ENCODE assay signal across 8 mouse cellular contexts in the genomic region with DNA sequence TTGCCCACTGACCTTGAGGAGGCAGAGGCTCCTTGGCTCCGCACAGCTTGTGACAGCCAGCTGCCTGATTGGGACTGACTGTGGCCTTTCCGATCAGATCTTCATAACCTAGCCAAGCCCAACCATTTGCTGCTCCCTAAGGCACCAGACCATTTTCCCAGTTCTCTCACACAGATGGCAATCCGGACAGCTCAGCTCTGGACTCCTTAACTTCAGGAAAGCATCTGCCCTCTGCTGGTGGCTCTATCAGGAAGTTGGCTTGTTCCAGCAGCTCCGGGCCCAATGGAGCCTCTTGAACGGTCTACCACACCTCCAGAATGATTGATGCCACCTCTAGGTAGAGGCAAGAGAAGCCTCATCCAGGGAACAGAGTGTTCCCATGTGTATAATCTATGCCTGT. TPM values are rescaled to one million over a fixed set of nuclear protein-coding genes. Genes with fewer than 3 reads are reported as not detected.
DNase-seq lines count a peak whose midpoint lies in the region; ATAC-seq and TF ChIP-seq lines count a peak whose summit lies in the region.

No protein-coding gene starts in this region.

- no peak for ATAC-seq in liver, embryonic 11.5 days (replicated peaks; ENCODE audit: low FRiP score)
- ATAC-seq in kidney, embryonic 15.5 days (replicated peaks; ENCODE audit: low FRiP score): peak; percentile 59
- peak; percentile 74 for ATAC-seq in limb, embryonic 14.5 days (ENCODE audit: low FRiP score, low read depth)
- ATAC-seq in granulocyte monocyte progenitor cell, adult 5-6 weeks (replicated peaks; ENCODE audit: poor library complexity, severe bottlenecking): no peak

- no peaks in the 10 kb centered on the region for H3K9me3 ChIP-seq in liver, embryonic 11.5 days (ENCODE audit: control insufficient read depth, low read length)
- no peaks in the 10 kb centered on the region for H3K9me3 ChIP-seq in kidney, embryonic 15.5 days (replicated peaks)
- no peaks in the 10 kb centered on the region for H3K9me3 ChIP-seq in limb, embryonic 14.5 days (ENCODE audit: control insufficient read depth, low read length)

- no peak overlapping the region for H3K27ac ChIP-seq in liver, embryonic 11.5 days (ENCODE audit: low read depth, low read length)
- H3K27ac ChIP-seq in cortical plate, adult 2 months (ENCODE audit: insufficient read depth, low read length): no peak overlapping the region
- no peak overlapping the region for H3K27ac ChIP-seq in kidney, embryonic 15.5 days
- H3K27ac ChIP-seq in limb, embryonic 14.5 days (replicated peaks; ENCODE audit: low read depth, low read length): no peak overlapping the region

- TF ChIP-seq CTCF in cortical plate, adult 2 months (IDR thresholded peaks at IDR 0.05; ENCODE audit: extremely low read depth, insufficient read depth, low read length): peak; percentile 70

- WGBS in liver, embryonic 11.5 days: 37% methylated on average over 5 of the region's 5 CpGs
- 10% methylated on average over 5 of the region's 5 CpGs for WGBS in kidney, embryonic 15.5 days
- 27% methylated on average over 5 of the region's 5 CpGs for WGBS in limb, embryonic 14.5 days

- H3K4me3 ChIP-seq in liver, embryonic 11.5 days (ENCODE audit: low read depth, low read length): no peak overlapping the region
- no peak overlapping the region for H3K4me3 ChIP-seq in cortical plate, adult 2 months (ENCODE audit: insufficient read depth, low read length)
- no peak overlapping the region for H3K4me3 ChIP-seq in kidney, embryonic 15.5 days (replicated peaks)
- no peak overlapping the region for H3K4me3 ChIP-seq in limb, embryonic 14.5 days (replicated peaks; ENCODE audit: low read length)

- H3K27me3 ChIP-seq in liver, embryonic 11.5 days (replicated peaks; ENCODE audit: control insufficient read depth, insufficient read depth, low read length): no peaks in the 10 kb centered on the region
- no peaks in the 10 kb centered on the region for H3K27me3 ChIP-seq in kidney, embryonic 15.5 days
- no peaks in the 10 kb centered on the region for H3K27me3 ChIP-seq in limb, embryonic 14.5 days (ENCODE audit: control insufficient read depth, insufficient read depth, low read length)

- peaks cover 12% of the 10 kb centered on the region for H3K4me1 ChIP-seq in liver, embryonic 11.5 days (replicated peaks; ENCODE audit: control insufficient read depth, insufficient read depth, low read length)
- no peaks in the 10 kb centered on the region for H3K4me1 ChIP-seq in cortical plate, adult 2 months (ENCODE audit: control insufficient read depth, insufficient read depth, low read length)
- H3K4me1 ChIP-seq in kidney, embryonic 15.5 days: peaks cover 29% of the 10 kb centered on the region
- 0 out of 2 replicates have a peak, but pooled peaks cover 4% of the 10 kb centered on the region for H3K4me1 ChIP-seq in limb, embryonic 14.5 days (ENCODE audit: control insufficient read depth, insufficient read depth, low read length)

- no peaks in the 10 kb centered on the region for H3K36me3 ChIP-seq in liver, embryonic 11.5 days (ENCODE audit: control insufficient read depth, insufficient read depth, low read length)
- no peaks in the 10 kb centered on the region for H3K36me3 ChIP-seq in kidney, embryonic 15.5 days
- H3K36me3 ChIP-seq in limb, embryonic 14.5 days (ENCODE audit: control insufficient read depth, insufficient read depth, low read length): no peaks in the 10 kb centered on the region

- H3K9ac ChIP-seq in liver, embryonic 11.5 days (ENCODE audit: low read depth, low read length): no peak overlapping the region
- no peak overlapping the region for H3K9ac ChIP-seq in kidney, embryonic 15.5 days
- no peak overlapping the region for H3K9ac ChIP-seq in limb, embryonic 14.5 days (ENCODE audit: low read depth, low read length, severe bottlenecking)

- peak; percentile 53 for DNase-seq in liver
- no peak for DNase-seq in liver, embryonic 11.5 days (ENCODE audit: low spot score)
- DNase-seq in heart, adult 9 months (ENCODE audit: low spot score in 2 of 2): peak; percentile 24 to 57
- peak; percentile 84 for DNase-seq in limb, embryonic 14.5 days (ENCODE audit: low spot score)
- peak; percentile 55 for DNase-seq in ovary, postnatal 36 days (ENCODE audit: low spot score)

- TF ChIP-seq POLR2A in cortical plate, adult 2 months (IDR thresholded peaks at IDR 0.05; ENCODE audit: extremely low read depth, insufficient read depth, low read length): no peak
- no peak for TF ChIP-seq POLR2A in limb, embryonic 14.5 days (IDR thresholded peaks at IDR 0.05; ENCODE audit: borderline replicate concordance, extremely low read depth, insufficient read depth, insufficient read length)

- no peak overlapping the region for H3K4me2 ChIP-seq in liver, embryonic 11.5 days
- no peak overlapping the region for H3K4me2 ChIP-seq in kidney, embryonic 15.5 days
- H3K4me2 ChIP-seq in limb, embryonic 14.5 days (replicated peaks; ENCODE audit: low read depth, low read length, severe bottlenecking): no peak overlapping the region

RNA-seq across cellular contexts. Expression of a gene that starts 21.6 kb away (rescaled TPM):
- 43.9 and 45.4 TPM in 2 replicates for polyA plus RNA-seq in liver, embryonic 11.5 days (2014; fragmentation: Nextera tagmentation; extraction: Ambion mirVana)
- polyA plus RNA-seq in cortical plate, adult 2 months (2012; rRNA removed): 16.3 and 17.2 TPM in 2 replicates
- 38.5 and 39.2 TPM in 2 replicates for polyA plus RNA-seq in kidney, embryonic 15.5 days (2015; fragmentation: Nextera tagmentation; extraction: Ambion mirVana)
- 46.2 and 47.4 TPM in 2 replicates for polyA plus RNA-seq in limb, embryonic 14.5 days (2012; rRNA removed)
- 51.2 and 53.0 TPM in 2 replicates for polyA plus RNA-seq in limb, embryonic 14.5 days (2014; fragmentation: Nextera tagmentation; extraction: Ambion mirVana)
- 47.8 and 56.8 TPM in 2 replicates for total RNA-seq in granulocyte monocyte progenitor cell, adult 5-6 weeks (2014; fragmentation: Nextera tagmentation)
- 48.4 and 55.0 TPM in 2 replicates for total RNA-seq in granulocyte monocyte progenitor cell, adult 5-6 weeks (2017)

Comparison
In these comparisons a context has a peak if more than half of its experiments do, and no peak if none do; other contexts are left out.
1. ATAC-seq: peak in kidney, embryonic 15.5 days (single experiment) and limb, embryonic 14.5 days (single experiment); none in liver, embryonic 11.5 days (single experiment) and granulocyte monocyte progenitor cell, adult 5-6 weeks (single experiment).